9 mouse cellular contexts compared by ENCODE assay signal in genomic region chr3:127625701-127626399, GRCm38 (mm10). TPM values are rescaled to one million over a fixed set of nuclear protein-coding genes. Genes with fewer than 3 reads are reported as not detected.
DNase-seq lines count a peak whose midpoint lies in the region; ATAC-seq lines count a peak whose summit lies in the region.
"Had no signal": no experiment of that assay in that cellular context is flagged by ENCODE, and none has a peak within 500 bp of the region (broad histone marks: within the 10 kb centered on the region; RNA-seq: fewer than 3 reads in every experiment).

No protein-coding gene starts in this region.

- WGBS in heart, embryonic 10.5 days, result under 1% methylated on average over 28 of the region's 28 CpGs
- under 1% methylated on average over 28 of the region's 28 CpGs for WGBS in hindbrain, embryonic 13.5 days

- no peak overlapping the region for H3K9ac ChIP-seq in hindbrain, embryonic 13.5 days

- H3K36me3 ChIP-seq in heart, embryonic 10.5 days, result no peaks in the 10 kb centered on the region
- no peaks in the 10 kb centered on the region for H3K36me3 ChIP-seq in hindbrain, embryonic 13.5 days

- H3K4me1 ChIP-seq in heart, embryonic 10.5 days, result peaks cover 14% of the 10 kb centered on the region; the same call in 1 of the 2 replicates
- H3K4me1 ChIP-seq in hindbrain, embryonic 13.5 days (replicated peaks), result peaks cover 31% of the 10 kb centered on the region

- H3K4me2 ChIP-seq in hindbrain, embryonic 13.5 days, result peak overlapping the region; percentile 58

- ATAC-seq in hindbrain, embryonic 13.5 days (ENCODE audit: low FRiP score), result peak; percentile 32; the same call in 1 of the 2 replicates
- peak; percentile 34; the same call in 1 of the 2 replicates for ATAC-seq in megakaryocyte, adult 5-6 weeks (ENCODE audit: poor library complexity, severe bottlenecking)

- peaks cover 77% of the 10 kb centered on the region for H3K27me3 ChIP-seq in heart, embryonic 10.5 days (ENCODE audit: insufficient read depth, poor library complexity, severe bottlenecking)
- peaks cover 68% of the 10 kb centered on the region for H3K27me3 ChIP-seq in hindbrain, embryonic 13.5 days

- H3K27ac ChIP-seq in heart, embryonic 10.5 days, result no peak overlapping the region
- no peak overlapping the region for H3K27ac ChIP-seq in hindbrain, embryonic 13.5 days

- H3K4me3 ChIP-seq in heart, embryonic 10.5 days, result peak overlapping the region; percentile 58
- H3K4me3 ChIP-seq in hindbrain, embryonic 13.5 days, result peak overlapping the region; percentile 40

- H3K9me3 ChIP-seq in heart, embryonic 10.5 days, result no peaks in the 10 kb centered on the region
- H3K9me3 ChIP-seq in hindbrain, embryonic 13.5 days, result no peaks in the 10 kb centered on the region

- no peak for DNase-seq in heart, embryonic 10.5 days (ENCODE audit: low spot score)
- no peak for DNase-seq in heart, adult 9 months (ENCODE audit: low spot score in 2 of 2)
- peak; percentile 20 for DNase-seq in c-Kit-positive CD71-positive TER-119-positive erythroid progenitor cells, embryonic 14.5 days (ENCODE audit: low spot score)
- no peak for DNase-seq in right cerebral cortex, postnatal 25 days
- DNase-seq in adipocyte (ENCODE audit: low spot score), result no peak
- DNase-seq in thymus, postnatal 36 days, result no peak

RNA-seq across cellular contexts. Expression of gene Neurog2, which starts 7.1 kb away (rescaled TPM):
- polyA plus RNA-seq in heart, embryonic 10.5 days (2016; fragmentation: Nextera tagmentation; extraction: Ambion mirVana), result 0.25 and 0.26 TPM in 2 replicates
- 14.9 and 17.5 TPM in 2 replicates for polyA plus RNA-seq in hindbrain, embryonic 13.5 days (2015; fragmentation: Nextera tagmentation; extraction: Ambion mirVana)
- not detected in 2 replicates for total RNA-seq in megakaryocyte, adult 5-6 weeks (2015)
- not detected in 2 replicates for total RNA-seq in megakaryocyte, adult 5-6 weeks (2017)
- total RNA-seq: liver, adult 2 months had no signal
- polyA plus RNA-seq: liver, adult 2 months had no signal

Comparison
In these comparisons a context has a peak if more than half of its experiments do, and no peak if none do; other contexts are left out.
1. RNA of gene Neurog2, which starts 7.1 kb away (polyA plus RNA-seq): 14.9 to 17.5 TPM in hindbrain, embryonic 13.5 days; 0.25 to 0.26 TPM in heart, embryonic 10.5 days; every median in the first group is over 10 times any median in the second.